Mouse (Mus musculus) kidney, postnatal 4 days (tissue): Measurements from ENCODE around the gene Igflr1.

Source experiments
- DNase-seq, 2 experiments: peaks; one replicate each; pipeline ENCODE4 v3.0.0; 2021; ENCODE audit warnings: mixed read lengths in 2 of 2

Gene Igflr1

GRCm38 (mm10) chr7:30553810-30554584, 11.2 kb upstream of the Igflr1 start:
- no peak for DNase-seq

DNA sequence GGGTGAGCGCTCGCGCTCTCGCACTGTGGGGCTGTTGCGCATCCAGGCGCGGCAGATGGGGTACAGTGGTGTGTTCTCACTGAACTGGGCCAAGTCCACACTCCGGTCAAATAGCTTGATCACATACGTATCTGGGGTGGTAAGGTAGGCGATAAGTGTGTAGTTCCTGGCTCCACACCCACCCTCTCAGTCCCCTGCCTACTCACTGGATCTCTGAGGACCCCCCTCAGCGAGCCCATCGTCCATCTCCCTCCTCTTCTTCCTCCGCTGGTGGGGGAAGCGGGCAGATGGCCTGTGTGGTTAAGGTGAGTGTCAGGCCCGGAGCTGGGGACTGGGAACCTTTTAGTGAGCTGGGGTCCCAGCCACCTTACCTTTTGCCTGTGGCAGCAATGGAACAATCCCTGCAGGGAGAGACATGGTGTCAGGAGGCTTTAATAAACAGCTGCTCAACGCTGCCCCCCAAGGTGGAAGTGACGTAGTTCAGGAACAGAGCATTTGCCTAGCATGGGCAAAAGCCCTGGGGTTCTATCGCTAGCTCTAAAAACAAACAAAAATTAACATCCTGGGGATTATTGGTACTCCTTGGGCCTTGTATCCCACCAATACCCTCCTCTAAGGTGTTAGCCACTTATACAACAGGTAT, 8.2 kb upstream of the Igflr1 start:
- no peak for DNase-seq

DNA sequence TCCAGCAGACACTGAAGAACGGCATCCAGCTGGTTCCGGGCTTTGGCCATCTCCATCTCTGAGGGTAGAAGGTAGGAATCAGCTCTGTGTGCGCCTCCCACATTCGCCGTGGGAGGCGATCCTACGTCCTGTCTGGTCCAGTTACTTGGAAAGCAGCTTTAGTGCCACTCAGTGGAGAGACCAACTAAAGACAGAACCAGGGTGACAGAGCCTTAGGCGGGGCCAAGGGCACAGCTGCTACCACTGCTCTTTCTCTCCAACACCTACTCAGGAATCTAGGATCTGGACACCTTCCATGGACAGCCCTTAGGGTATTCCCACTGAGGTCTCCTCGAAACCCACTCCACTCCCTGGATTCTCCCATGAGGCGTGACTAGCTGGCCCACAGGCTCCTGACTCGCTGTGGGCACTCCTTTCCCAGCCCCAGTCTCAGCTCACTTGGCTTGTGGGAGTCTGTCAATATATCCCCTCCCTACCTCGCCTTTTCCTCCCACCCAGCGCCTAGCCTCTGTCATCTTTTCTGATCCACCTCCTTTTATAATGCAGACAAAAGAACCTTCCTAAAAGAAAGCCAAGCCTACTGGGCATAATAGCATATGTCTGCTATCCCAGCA, 7.2 kb upstream of the Igflr1 start:
- no peak for DNase-seq

GRCm38 (mm10) chr7:30558656-30559442, 6.4 kb upstream of the Igflr1 start:
- no peak for DNase-seq

DNA sequence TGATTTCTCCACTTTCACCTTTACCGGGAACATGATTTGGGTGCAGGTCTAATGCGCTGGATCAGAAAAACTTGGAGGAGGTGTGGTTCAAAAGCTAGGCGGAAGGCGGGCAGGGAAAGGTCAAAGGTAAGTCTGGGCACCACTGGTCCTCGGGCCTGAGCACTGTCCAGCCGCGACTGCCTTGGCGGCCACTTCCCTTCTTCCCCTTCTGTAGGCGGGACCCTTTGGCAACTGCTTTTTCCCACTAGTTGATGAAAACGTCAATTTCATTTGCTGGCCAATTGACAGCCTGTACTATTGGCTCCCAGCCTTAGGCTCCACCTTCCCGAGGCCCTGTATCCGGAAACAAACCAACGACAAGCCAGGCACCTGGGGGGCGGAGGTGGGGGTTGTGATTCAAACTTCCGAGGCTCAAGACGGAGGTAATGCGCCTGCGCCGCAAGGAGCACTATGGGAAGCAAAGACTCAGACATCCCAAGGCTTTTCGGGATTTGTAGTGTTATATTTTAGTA, 5.7 kb upstream of the Igflr1 start, which contains the start of gene Lin37:
Gene Lin37 (minus strand): TSS at position 396 of the 512 bp plus-strand sequence.
- DNase-seq = peak; percentile 96 to 98

- DNase-seq = no peak
Measured at GRCm38 (mm10) chr7:30560296-30560695, 4.9 kb upstream of the Igflr1 start.

GRCm38 (mm10) chr7:30562526-30563116, 2.6 kb upstream of the Igflr1 start:
- peak in 1 of 2 experiments; percentile 24 for DNase-seq

DNA sequence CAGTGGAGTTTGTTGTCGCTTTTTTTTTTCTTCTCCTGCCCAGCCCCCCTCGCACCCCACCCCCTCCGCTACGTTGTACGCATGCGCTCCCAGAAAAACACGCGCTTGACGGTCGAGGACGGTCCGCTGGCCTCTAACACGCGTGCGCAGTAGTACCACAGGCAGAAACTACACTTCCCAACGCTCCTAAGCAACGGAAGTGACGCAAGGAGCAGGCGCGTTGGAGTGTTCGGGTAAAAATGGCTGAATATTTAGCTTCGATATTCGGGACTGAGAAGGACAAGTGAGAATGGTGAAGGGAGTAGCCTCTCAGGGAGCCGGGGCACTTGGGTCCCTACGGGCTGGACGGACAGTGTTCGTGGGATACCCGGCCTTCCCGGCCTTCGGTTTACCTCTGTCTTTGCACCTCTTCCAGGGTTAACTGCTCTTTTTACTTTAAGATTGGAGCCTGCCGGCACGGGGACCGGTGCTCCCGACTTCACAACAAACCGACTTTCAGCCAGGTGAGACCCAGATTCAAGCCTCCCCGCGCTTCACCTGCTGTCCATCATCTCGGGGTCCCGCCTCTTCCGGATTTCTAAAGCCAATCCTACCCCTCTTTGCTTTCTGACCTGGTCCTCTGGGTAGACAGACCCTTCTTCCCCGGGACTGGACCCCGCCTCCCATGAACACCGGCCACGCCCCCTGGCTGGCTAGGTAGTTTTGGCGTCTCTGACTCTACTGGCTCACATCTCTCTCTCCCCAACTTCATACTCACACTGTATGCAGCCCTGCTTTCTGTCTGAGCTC, 1.9 kb upstream of the Igflr1 start, which contains the start of the genes U2af1l4, Gm49396 and Psenen:
Gene U2af1l4 (plus strand): TSS at position 185 of the 789 bp plus-strand sequence.
Gene Gm49396 (plus strand): TSS at position 228 of the 789 bp plus-strand sequence.
Gene Psenen (minus strand): TSS at position 511 of the 789 bp plus-strand sequence.
- DNase-seq = peak; percentile 96 to 98

GRCm38 (mm10) chr7:30563906-30564280, 1.3 kb upstream of the Igflr1 start:
- peak in 1 of 2 experiments; percentile 20 for DNase-seq

GRCm38 (mm10) chr7:30566033-30566432, 806 bp downstream of the Igflr1 start:
- DNase-seq = peak; percentile 46 to 62

GRCm38 (mm10) chr7:30567555-30567954, 2.3 kb downstream of the Igflr1 start:
- DNase-seq = no peak

- DNase-seq = no peak
Measured at GRCm38 (mm10) chr7:30572389-30572788, 7.2 kb downstream of the Igflr1 start.

DNA sequence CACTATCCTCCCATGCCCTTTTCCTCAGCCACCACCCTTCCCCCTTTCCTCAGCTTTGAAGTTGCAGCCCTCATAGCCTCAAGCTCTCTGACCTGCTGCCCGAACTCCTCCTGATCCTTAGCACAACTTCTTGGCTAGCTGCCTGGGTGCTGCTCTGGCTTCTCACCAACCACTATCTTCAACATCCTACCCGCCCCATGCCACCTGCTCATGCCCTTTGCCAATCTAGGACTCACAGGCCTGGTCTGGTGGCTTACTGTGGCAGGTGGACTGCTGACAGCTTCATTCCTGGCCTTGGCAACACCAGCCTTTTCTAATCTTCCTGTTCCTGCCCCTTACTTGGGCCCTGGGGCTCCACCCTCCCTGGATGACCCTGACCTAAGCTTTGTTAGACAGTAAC, 7.7 kb downstream of the Igflr1 start:
- peak in 1 of 2 experiments; percentile 35 for DNase-seq

- no peak for DNase-seq
Measured at GRCm38 (mm10) chr7:30579950-30580349, 14.7 kb downstream of the Igflr1 start.

GRCm38 (mm10) chr7:30581547-30581946, 16.3 kb downstream of the Igflr1 start:
- peak in 1 of 2 experiments; percentile 25 for DNase-seq

- DNase-seq = no peak
Measured at GRCm38 (mm10) chr7:30584339-30584738, 19.1 kb downstream of the Igflr1 start.

GRCm38 (mm10) chr7:30585170-30585569, 19.9 kb downstream of the Igflr1 start:
- no peak for DNase-seq

GRCm38 (mm10) chr7:30586455-30587020, 21.3 kb downstream of the Igflr1 start:
- DNase-seq = no peak

DNA sequence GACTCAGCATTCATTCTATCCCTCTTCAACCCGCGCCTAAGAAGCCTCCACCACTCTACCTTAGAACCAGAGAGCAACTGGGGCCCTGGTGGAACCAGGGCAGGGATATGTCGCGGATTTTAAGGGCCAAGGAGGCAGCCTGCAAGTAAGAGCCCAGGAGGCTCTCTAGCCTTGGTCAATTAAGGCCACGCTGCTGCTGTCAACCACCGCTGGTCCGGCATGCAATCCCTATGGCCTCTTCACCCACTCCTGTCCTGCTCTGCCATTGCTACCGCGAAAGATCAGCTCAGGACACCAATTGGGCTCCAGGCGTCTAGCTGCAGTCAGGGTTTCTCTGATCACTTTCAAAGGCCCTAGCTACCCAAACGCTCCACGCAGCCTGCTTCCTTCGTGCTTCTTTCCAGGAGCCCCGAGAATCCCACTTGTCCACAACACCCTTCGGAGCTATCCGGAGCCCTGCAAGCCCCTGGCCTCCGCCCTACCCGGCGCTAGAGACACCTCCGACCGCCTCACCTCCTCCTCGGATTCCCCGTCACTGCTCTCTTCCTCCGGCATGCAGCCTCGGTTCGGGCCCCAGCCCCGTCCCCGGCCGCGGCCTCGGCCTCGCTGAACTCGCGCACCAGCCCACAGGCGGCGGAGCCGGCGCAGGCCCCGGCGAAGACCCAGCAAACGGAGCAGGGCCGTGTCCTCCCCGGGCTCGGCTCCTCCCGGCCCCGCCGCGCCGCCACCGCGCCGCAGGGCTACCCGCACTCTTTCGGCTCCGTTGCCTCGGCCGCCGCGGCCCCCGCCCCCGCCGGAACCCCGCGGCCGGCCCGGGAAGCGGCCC, 22.8 kb downstream of the Igflr1 start:
- peak; percentile 60 to 74 for DNase-seq
